Mouse (Mus musculus) thymus, postnatal 0 days (tissue): ENCODE measurements around the gene Tns3. TPM values are rescaled to one million over a fixed set of nuclear protein-coding genes. Genes with fewer than 3 reads are reported as not detected.
A peak's percentile ranks its signal among the peaks of the same experiment; 100 is the strongest.

Source experiments
- DNase-seq: peaks from one replicate; pipeline ENCODE4 v3.0.0-alpha.2; 2015; ENCODE audit warnings: low spot score
- polyA plus RNA-seq: library from polyadenylated mRNA; unstranded; fragments of >200 nt; fragmentation: Nextera tagmentation; extraction: Ambion mirVana; gene quantifications from 2 replicates; pipeline ENCODE4 v1.2.1, GENCODE M21; 2015

The Tns3 gene
- polyA plus RNA-seq, 1 experiment from 2014 or later: 6.0 TPM

- peak; percentile 30 for DNase-seq
Measured at GRCm38 (mm10) chr11:8443539-8444292, 220.6 kb downstream of the Tns3 start.

GRCm38 (mm10) chr11:8440706-8441105, 223.6 kb downstream of the Tns3 start:
- DNase-seq: no peak

- DNase-seq: no peak
Measured at GRCm38 (mm10) chr11:8440221-8440620, 224.1 kb downstream of the Tns3 start.

- DNase-seq: no peak
Measured at GRCm38 (mm10) chr11:8439035-8439434, 225.3 kb downstream of the Tns3 start.

- DNase-seq: no peak
Measured at GRCm38 (mm10) chr11:8438269-8438668, 226.1 kb downstream of the Tns3 start.

- no peak for DNase-seq
Measured at GRCm38 (mm10) chr11:8435101-8435500, 229.2 kb downstream of the Tns3 start.

GRCm38 (mm10) chr11:8434366-8434765, 230.0 kb downstream of the Tns3 start:
- no peak for DNase-seq

- no peak for DNase-seq
Measured at GRCm38 (mm10) chr11:8433443-8433842, 230.9 kb downstream of the Tns3 start.

- DNase-seq: no peak
Measured at GRCm38 (mm10) chr11:8432941-8433340, 231.4 kb downstream of the Tns3 start.

GRCm38 (mm10) chr11:8427660-8428059, 236.7 kb downstream of the Tns3 start:
- DNase-seq: no peak

- no peak for DNase-seq
Measured at GRCm38 (mm10) chr11:8425226-8425570, 239.1 kb downstream of the Tns3 start.

- peak; percentile 66 for DNase-seq
Measured at GRCm38 (mm10) chr11:8424342-8425225, 239.8 kb downstream of the Tns3 start.

GRCm38 (mm10) chr11:8405225-8405899, 259.0 kb downstream of the Tns3 start:
- peak; percentile 63 for DNase-seq

GRCm38 (mm10) chr11:8401328-8401727, 263.0 kb downstream of the Tns3 start:
- no peak for DNase-seq

GRCm38 (mm10) chr11:8396329-8396728, 268.0 kb downstream of the Tns3 start:
- no peak for DNase-seq

- DNase-seq: no peak
Measured at GRCm38 (mm10) chr11:8391564-8391963, 272.8 kb downstream of the Tns3 start.

GRCm38 (mm10) chr11:8385891-8386405, 278.4 kb downstream of the Tns3 start:
- DNase-seq: no peak
